Mouse (Mus musculus) G1E (cell line): ENCODE measurements at regions not wholly inside any gene's neighbourhood (a gene's known extent, or its start where the extent isn't known, plus 50 kb on each side); places are given as distances from the start of the nearest gene placed in this dataset.

Experiments used
- CTCF ChIP-seq: IDR thresholded peaks from 2 replicates; pipeline ENCODE4 v1.5.1; 2012; ENCODE audit warnings: low read depth, low read length, inconsistent platforms, mixed read lengths
- GATA1 ChIP-seq: IDR thresholded peaks from 2 replicates; pipeline ENCODE4 v1.6.1; 2012; ENCODE audit warnings: borderline replicate concordance, low read length, inconsistent platforms, mixed read lengths
- POLR2AphosphoS5 ChIP-seq: IDR thresholded peaks from 2 replicates; pipeline ENCODE4 v1.6.1; 2012; ENCODE audit warnings: low read depth, low read length, inconsistent platforms; ENCODE audit not compliant: insufficient replicate concordance
- TAL1 ChIP-seq: conservative IDR thresholded peaks from 2 replicates; pipeline ENCODE4 v1.6.1; 2012; ENCODE audit warnings: low read depth, low read length, inconsistent platforms, mixed read lengths

- no peak for TF ChIP-seq CTCF
- no peak for TF ChIP-seq TAL1
- TF ChIP-seq POLR2AphosphoS5 = no peak
- no peak for TF ChIP-seq GATA1
Measured at GRCm38 (mm10) chr10:62038656-62039055, 59.7 kb upstream of the Col13a1 start.
